Mouse (Mus musculus): ENCODE data around the gene Zfand2a. TPM values are rescaled to one million over a fixed set of nuclear protein-coding genes. Genes with fewer than 3 reads are reported as not detected.

Zfand2a gene
- polyA plus RNA-seq, 1 experiment from 2014 or later = 1.8 TPM

GRCm38 (mm10) chr5:139440926-139441725 lies 43.2 kb downstream of the Zfand2a start:
- H3K9me3 ChIP-seq (ENCODE audit: low read length) = no peaks in the 10 kb centered on the region
- ATAC-seq (no peak), DNase-seq (no peak)
- H3K27me3 ChIP-seq (ENCODE audit: insufficient read depth, low read length) = no peaks in the 10 kb centered on the region
- H3K4me2 ChIP-seq (ENCODE audit: low read depth, low read length) = no peak overlapping the region
- 85% methylated on average over 11 of the region's 11 CpGs for WGBS (ENCODE audit: insufficient replicate concordance)
- no peak overlapping the region for H3K27ac ChIP-seq (ENCODE audit: low read depth)
- H3K36me3 ChIP-seq (replicated peaks; ENCODE audit: insufficient read depth, low read length) = no peaks in the 10 kb centered on the region
- H3K4me3 ChIP-seq (ENCODE audit: low read depth, low read length) = no peak overlapping the region
- no peak for TF ChIP-seq CTCF (IDR thresholded peaks at IDR 0.05; ENCODE audit: low read depth)
- TF ChIP-seq EP300 (IDR thresholded peaks at IDR 0.05; ENCODE audit: low read depth) = no peak
- H3K4me1 ChIP-seq (ENCODE audit: insufficient read depth) = peaks cover 4% of the 10 kb centered on the region; the same call in 1 of the 2 replicates
- H3K9ac ChIP-seq (replicated peaks) = no peak overlapping the region

- Histone ChIP-seq H3K27me3 (ENCODE audit: insufficient read depth, low read length) (no peaks in the 10 kb centered on the region), H3K4me1 (ENCODE audit: insufficient read depth) (peaks cover 4% of the 10 kb centered on the region; the same call in 1 of the 2 replicates), H3K27ac (ENCODE audit: low read depth) (no peak overlapping the region), H3K9me3 (ENCODE audit: low read length) (no peaks in the 10 kb centered on the region), H3K9ac (replicated peaks) (no peak overlapping the region), H3K4me3 (ENCODE audit: low read depth, low read length) (no peak overlapping the region), H3K36me3 (replicated peaks; ENCODE audit: insufficient read depth, low read length) (no peaks in the 10 kb centered on the region), H3K4me2 (ENCODE audit: low read depth, low read length) (no peak overlapping the region)
- ATAC-seq (no peak), DNase-seq (no peak)
- no peak for TF ChIP-seq CTCF (IDR thresholded peaks at IDR 0.05; ENCODE audit: low read depth)
- TF ChIP-seq EP300 (IDR thresholded peaks at IDR 0.05; ENCODE audit: low read depth) = no peak
- WGBS (ENCODE audit: insufficient replicate concordance) = 91% methylated on average over 5 of the region's 5 CpGs
Measured at GRCm38 (mm10) chr5:139440451-139440850, 43.9 kb downstream of the Zfand2a start.

DNA sequence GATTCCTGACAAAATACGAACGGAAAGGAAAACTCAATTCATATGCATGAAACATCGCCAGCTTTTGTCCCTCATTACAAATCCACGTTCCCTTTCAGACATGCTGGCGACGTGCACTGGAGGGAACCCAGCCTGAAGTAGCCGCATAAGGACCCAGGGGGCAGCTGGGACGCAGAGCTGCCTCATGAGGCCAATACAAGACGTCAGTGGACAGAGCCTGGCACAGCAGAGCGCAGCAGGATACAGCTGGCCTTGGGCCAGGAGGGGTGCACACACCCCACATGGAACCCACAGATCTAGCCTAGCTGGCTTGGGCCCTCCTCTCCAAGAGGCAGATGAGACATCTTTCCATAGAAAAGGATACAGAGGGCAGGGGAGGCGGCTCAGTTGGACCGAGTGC lies 45.9 kb downstream of the Zfand2a start:
- H3K4me2 ChIP-seq (ENCODE audit: low read depth, low read length) = no peak overlapping the region

DNA sequence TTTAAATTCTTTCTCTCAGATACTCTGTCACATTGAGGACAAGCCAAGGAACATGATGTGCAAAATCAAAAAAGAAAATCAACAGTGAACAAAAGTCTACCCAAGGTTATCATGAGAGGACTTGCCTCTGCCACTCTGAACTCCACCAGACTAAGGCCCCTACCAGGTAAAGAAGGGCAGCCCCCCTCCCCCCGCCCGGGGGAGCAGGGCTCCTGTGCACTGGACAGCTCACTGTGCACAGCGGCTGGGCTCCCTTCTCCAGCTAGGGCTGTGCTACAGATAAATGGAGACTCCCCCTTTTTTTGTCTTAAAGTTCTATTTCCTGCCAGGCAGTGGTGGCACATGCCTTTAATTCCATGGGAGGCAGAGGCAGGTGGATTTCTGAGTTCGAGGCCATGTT lies 46.6 kb downstream of the Zfand2a start:
- H3K9ac ChIP-seq (replicated peaks) = no peak overlapping the region
- WGBS (ENCODE audit: insufficient replicate concordance) = 79% methylated on average over 4 of the region's 4 CpGs
- peak overlapping the region; percentile 22; the same call in 1 of the 2 replicates for H3K27ac ChIP-seq (ENCODE audit: low read depth)
- H3K9me3 ChIP-seq (ENCODE audit: low read length) = no peaks in the 10 kb centered on the region
- no peak overlapping the region for H3K4me3 ChIP-seq (ENCODE audit: low read depth, low read length)
- no peaks in the 10 kb centered on the region for H3K36me3 ChIP-seq (replicated peaks; ENCODE audit: insufficient read depth, low read length)
- H3K4me2 ChIP-seq (ENCODE audit: low read depth, low read length) = no peak overlapping the region
- no peak for TF ChIP-seq CTCF (IDR thresholded peaks at IDR 0.05; ENCODE audit: low read depth)
- no peak for TF ChIP-seq EP300 (IDR thresholded peaks at IDR 0.05; ENCODE audit: low read depth)
- H3K4me1 ChIP-seq (ENCODE audit: insufficient read depth) = peaks cover 4% of the 10 kb centered on the region; the same call in 1 of the 2 replicates
- no peak for ATAC-seq
- H3K27me3 ChIP-seq (ENCODE audit: insufficient read depth, low read length) = no peaks in the 10 kb centered on the region
- no peak for DNase-seq

More for the DNA sequence above, 45.9 kb downstream of the Zfand2a start:
- Histone ChIP-seq H3K27ac (ENCODE audit: low read depth) (no peak overlapping the region), H3K4me3 (ENCODE audit: low read depth, low read length) (no peak overlapping the region), H3K9me3 (ENCODE audit: low read length) (no peaks in the 10 kb centered on the region), H3K4me1 (ENCODE audit: insufficient read depth) (peaks cover 4% of the 10 kb centered on the region; the same call in 1 of the 2 replicates), H3K36me3 (replicated peaks; ENCODE audit: insufficient read depth, low read length) (no peaks in the 10 kb centered on the region), H3K27me3 (ENCODE audit: insufficient read depth, low read length) (no peaks in the 10 kb centered on the region), H3K9ac (replicated peaks) (no peak overlapping the region)
- DNase-seq = no peak
- 83% methylated on average over 12 of the region's 12 CpGs for WGBS (ENCODE audit: insufficient replicate concordance)
- TF ChIP-seq CTCF (IDR thresholded peaks at IDR 0.05; ENCODE audit: low read depth) (no peak), EP300 (IDR thresholded peaks at IDR 0.05; ENCODE audit: low read depth) (no peak)
- ATAC-seq = no peak

GRCm38 (mm10) chr5:139434940-139435339 lies 49.4 kb downstream of the Zfand2a start:
- no peak for DNase-seq
- Histone ChIP-seq H3K36me3 (replicated peaks; ENCODE audit: insufficient read depth, low read length) (no peaks in the 10 kb centered on the region), H3K4me3 (ENCODE audit: low read depth, low read length) (no peak overlapping the region), H3K9ac (replicated peaks) (no peak overlapping the region), H3K27me3 (ENCODE audit: insufficient read depth, low read length) (no peaks in the 10 kb centered on the region), H3K4me1 (ENCODE audit: insufficient read depth) (peaks cover 4% of the 10 kb centered on the region; the same call in 1 of the 2 replicates), H3K27ac (ENCODE audit: low read depth) (no peak overlapping the region), H3K4me2 (ENCODE audit: low read depth, low read length) (no peak overlapping the region), H3K9me3 (ENCODE audit: low read length) (no peaks in the 10 kb centered on the region)
- ATAC-seq = no peak
- TF ChIP-seq EP300 (IDR thresholded peaks at IDR 0.05; ENCODE audit: low read depth) = no peak
- TF ChIP-seq CTCF (IDR thresholded peaks at IDR 0.05; ENCODE audit: low read depth) = no peak
- WGBS (ENCODE audit: insufficient replicate concordance) = 72% methylated on average over 8 of the region's 8 CpGs

DNA sequence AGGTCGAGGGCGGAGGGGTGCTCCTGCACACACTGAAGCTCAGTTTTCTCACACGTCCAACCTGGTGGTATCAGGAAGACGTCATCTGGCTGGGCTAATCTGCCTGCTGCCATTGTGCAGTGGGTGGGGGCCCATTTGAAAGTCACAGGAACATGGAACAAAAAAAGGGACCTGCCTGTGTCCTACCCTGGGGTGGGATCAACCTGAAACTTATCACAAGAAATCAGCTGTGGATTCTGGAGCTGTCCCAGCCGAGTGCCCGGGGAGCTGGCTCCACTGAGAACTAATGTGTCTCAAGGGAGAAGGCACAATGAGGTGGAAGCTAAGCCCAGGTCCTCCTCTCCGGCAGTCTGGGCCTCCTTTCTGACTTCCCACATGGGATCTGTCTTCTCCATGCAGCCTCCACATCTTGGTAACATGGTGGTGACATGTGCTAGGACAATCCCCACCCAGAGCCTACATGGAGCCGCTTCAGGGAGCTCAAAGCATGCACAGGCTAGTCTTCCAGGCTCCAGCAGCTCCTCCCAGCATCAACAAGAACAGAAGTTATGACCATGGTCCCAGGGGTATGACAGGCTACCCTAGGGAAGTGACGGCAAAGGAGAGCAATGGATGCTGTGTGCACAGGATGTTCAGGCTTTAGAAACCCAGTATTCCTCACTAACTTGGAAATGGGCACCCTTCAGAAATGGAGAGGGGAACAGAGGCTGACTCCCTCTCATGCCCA lies 50.3 kb downstream of the Zfand2a start:
- no peaks in the 10 kb centered on the region for H3K9me3 ChIP-seq (ENCODE audit: low read length)
- H3K4me3 ChIP-seq (ENCODE audit: low read depth, low read length) = no peak overlapping the region
- no peaks in the 10 kb centered on the region for H3K36me3 ChIP-seq (replicated peaks; ENCODE audit: insufficient read depth, low read length)
- DNase-seq (no peak), ATAC-seq (no peak)
- peaks cover 4% of the 10 kb centered on the region; the same call in 1 of the 2 replicates for H3K4me1 ChIP-seq (ENCODE audit: insufficient read depth)
- no peak overlapping the region for H3K9ac ChIP-seq (replicated peaks)
- no peak overlapping the region for H3K27ac ChIP-seq (ENCODE audit: low read depth)
- 67% methylated on average over 9 of the region's 9 CpGs for WGBS (ENCODE audit: insufficient replicate concordance)
- no peak for TF ChIP-seq EP300 (IDR thresholded peaks at IDR 0.05; ENCODE audit: low read depth)
- no peaks in the 10 kb centered on the region for H3K27me3 ChIP-seq (ENCODE audit: insufficient read depth, low read length)
- H3K4me2 ChIP-seq (ENCODE audit: low read depth, low read length) = no peak overlapping the region
